ENCODE assay signal across 8 mouse cellular contexts in genomic region chr1:74806360-74807311, GRCm38 (mm10). TPM values are rescaled to one million over a fixed set of nuclear protein-coding genes. Genes with fewer than 3 reads are reported as not detected.
DNase-seq lines count a peak whose midpoint lies in the region; ATAC-seq and TF ChIP-seq lines count a peak whose summit lies in the region.

No protein-coding gene starts in this region.

- WGBS in kidney, embryonic 14.5 days = 1% methylated on average over 37 of the region's 38 CpGs
- WGBS in hindbrain, embryonic 15.5 days = under 1% methylated on average over 37 of the region's 38 CpGs
- 2% methylated on average over 33 of the region's 38 CpGs for WGBS in liver, postnatal 0 days (ENCODE audit: insufficient replicate concordance)

- peaks cover 23% of the 10 kb centered on the region for H3K4me1 ChIP-seq in kidney, embryonic 14.5 days (ENCODE audit: control insufficient read depth, insufficient read depth, low read length)
- H3K4me1 ChIP-seq in ES-Bruce4 (ENCODE audit: control insufficient read depth, insufficient read depth, low read length) = peaks cover 4% of the 10 kb centered on the region
- H3K4me1 ChIP-seq in hindbrain, embryonic 15.5 days (replicated peaks) = peaks cover 47% of the 10 kb centered on the region
- peaks cover 20% of the 10 kb centered on the region for H3K4me1 ChIP-seq in liver, postnatal 0 days (ENCODE audit: insufficient read depth)

- H3K4me3 ChIP-seq in kidney, embryonic 14.5 days (ENCODE audit: low read length) = peak overlapping the region; percentile 25
- H3K4me3 ChIP-seq in ES-Bruce4 (ENCODE audit: low read depth, low read length) = 0 out of 2 replicates have a peak overlapping the region, but pooled peaks have one; percentile 12
- peak overlapping the region; percentile 34 for H3K4me3 ChIP-seq in hindbrain, embryonic 15.5 days
- H3K4me3 ChIP-seq in liver, postnatal 0 days (ENCODE audit: low read depth, low read length) = 0 out of 2 replicates have a peak overlapping the region, but pooled peaks have one; percentile 2

- H3K9ac ChIP-seq in kidney, embryonic 14.5 days (ENCODE audit: low read depth, low read length) = peak overlapping the region; percentile 38; the same call in 1 of the 2 replicates
- no peak overlapping the region for H3K9ac ChIP-seq in ES-Bruce4 (ENCODE audit: low read depth, poor library complexity, severe bottlenecking)
- peak overlapping the region; percentile 25; the same call in 1 of the 2 replicates for H3K9ac ChIP-seq in hindbrain, embryonic 15.5 days
- no peak overlapping the region for H3K9ac ChIP-seq in liver, postnatal 0 days (replicated peaks)

- H3K36me3 ChIP-seq in kidney, embryonic 14.5 days (ENCODE audit: control insufficient read depth, insufficient read depth, low read length) = no peaks in the 10 kb centered on the region
- no peaks in the 10 kb centered on the region for H3K36me3 ChIP-seq in ES-Bruce4 (ENCODE audit: control insufficient read depth, insufficient read depth, low read length, poor library complexity, severe bottlenecking)
- no peaks in the 10 kb centered on the region for H3K36me3 ChIP-seq in hindbrain, embryonic 15.5 days
- H3K36me3 ChIP-seq in liver, postnatal 0 days (replicated peaks; ENCODE audit: insufficient read depth, low read length) = no peaks in the 10 kb centered on the region

- H3K27me3 ChIP-seq in kidney, embryonic 14.5 days (ENCODE audit: control insufficient read depth, insufficient read depth, low read length) = peaks cover 73% of the 10 kb centered on the region
- 0 out of 2 replicates have a peak, but pooled peaks cover 2% of the 10 kb centered on the region for H3K27me3 ChIP-seq in ES-Bruce4 (ENCODE audit: control insufficient read depth, insufficient read depth, low read length, poor library complexity, severe bottlenecking)
- peaks cover 36% of the 10 kb centered on the region for H3K27me3 ChIP-seq in hindbrain, embryonic 15.5 days
- peaks cover 90% of the 10 kb centered on the region for H3K27me3 ChIP-seq in liver, postnatal 0 days (ENCODE audit: insufficient read depth, low read length)

- H3K9me3 ChIP-seq in kidney, embryonic 14.5 days (ENCODE audit: control insufficient read depth, low read length) = no peaks in the 10 kb centered on the region
- H3K9me3 ChIP-seq in ES-Bruce4 (replicated peaks; ENCODE audit: control insufficient read depth, insufficient read depth, low read length, poor library complexity, severe bottlenecking) = no peaks in the 10 kb centered on the region
- no peaks in the 10 kb centered on the region for H3K9me3 ChIP-seq in hindbrain, embryonic 15.5 days
- H3K9me3 ChIP-seq in liver, postnatal 0 days (ENCODE audit: low read length) = no peaks in the 10 kb centered on the region

- no peak for TF ChIP-seq CTCF in ES-Bruce4 (IDR thresholded peaks at IDR 0.05; ENCODE audit: low read depth, low read length)
- TF ChIP-seq CTCF in liver, postnatal 0 days (IDR thresholded peaks at IDR 0.05; ENCODE audit: low read depth) = peak; percentile 36

- no peak for TF ChIP-seq POLR2A in ES-Bruce4 (IDR thresholded peaks at IDR 0.05; ENCODE audit: insufficient read depth, low read length)

- TF ChIP-seq EP300 in ES-Bruce4 (IDR thresholded peaks at IDR 0.05; ENCODE audit: insufficient read depth, low read depth, low read length) = 0 out of 2 replicates have a peak, but pooled peaks have one; percentile 24
- TF ChIP-seq EP300 in liver, postnatal 0 days (IDR thresholded peaks at IDR 0.05; ENCODE audit: low read depth) = no peak

- ATAC-seq in kidney, embryonic 14.5 days (ENCODE audit: low FRiP score, low TSS enrichment) = peak; percentile 8; the same call in 1 of the 2 replicates
- ATAC-seq in hindbrain, embryonic 15.5 days (ENCODE audit: low FRiP score, low read depth) = peak; percentile 42
- peak; percentile 18; the same call in 1 of the 2 replicates for ATAC-seq in liver, postnatal 0 days
- no peak for ATAC-seq in monocyte, adult 5-6 weeks (replicated peaks; ENCODE audit: insufficient number of reproducible peaks, low FRiP score, low TSS enrichment, poor library complexity, severe bottlenecking)

- no peak overlapping the region for H3K27ac ChIP-seq in kidney, embryonic 14.5 days (ENCODE audit: low read depth, low read length)
- H3K27ac ChIP-seq in ES-Bruce4 (ENCODE audit: insufficient read depth, low read length) = no peak overlapping the region
- H3K27ac ChIP-seq in hindbrain, embryonic 15.5 days (replicated peaks) = 0 out of 2 replicates have a peak overlapping the region, but pooled peaks have one; percentile 9
- no peak overlapping the region for H3K27ac ChIP-seq in liver, postnatal 0 days (ENCODE audit: low read depth)

- H3K4me2 ChIP-seq in kidney, embryonic 14.5 days (replicated peaks; ENCODE audit: low read depth, low read length) = peak overlapping the region; percentile 27
- H3K4me2 ChIP-seq in hindbrain, embryonic 15.5 days = peak overlapping the region; percentile 72
- H3K4me2 ChIP-seq in liver, postnatal 0 days (ENCODE audit: low read depth, low read length) = peak overlapping the region; percentile 6; the same call in 1 of the 2 replicates

- DNase-seq in kidney, adult 9 months = no peak
- peak; percentile 76 for DNase-seq in embryo, embryonic 11 days
- DNase-seq in liver, postnatal 0 days = peak; percentile 27
- DNase-seq in right cerebral cortex, postnatal 14 days = peak; percentile 63

RNA-seq across cellular contexts. Expression of gene Wnt10a, which starts 15.3 kb away (rescaled TPM):
- 0.70 and 0.91 TPM in 2 replicates for polyA plus RNA-seq in kidney, embryonic 14.5 days (2014; fragmentation: Nextera tagmentation; extraction: Ambion mirVana)
- polyA plus RNA-seq in ES-Bruce4 (2011; ENCODE audit: insufficient read depth, insufficient read length, low read depth, missing spikeins) = 0.79 and 0.81 TPM in 2 replicates
- 0.57 and 0.69 TPM in 2 replicates for polyA plus RNA-seq in hindbrain, embryonic 15.5 days (2015; fragmentation: Nextera tagmentation; extraction: Ambion mirVana)
- polyA plus RNA-seq in liver, postnatal 0 days (2015; fragmentation: Nextera tagmentation; extraction: Ambion mirVana) = 0.09 and 0.18 TPM in 2 replicates
- not detected in 3 replicates for total RNA-seq in monocyte, adult 5-6 weeks (2017)

RNA-seq across cellular contexts. Expression of gene Wnt6, which starts 34.9 kb away (rescaled TPM):
- polyA plus RNA-seq in kidney, embryonic 14.5 days (2014; fragmentation: Nextera tagmentation; extraction: Ambion mirVana) = 3.1 and 3.4 TPM in 2 replicates
- polyA plus RNA-seq in ES-Bruce4 (2011; ENCODE audit: insufficient read depth, insufficient read length, low read depth, missing spikeins) = 5.0 and 5.6 TPM in 2 replicates
- polyA plus RNA-seq in hindbrain, embryonic 15.5 days (2015; fragmentation: Nextera tagmentation; extraction: Ambion mirVana) = 4.7 and 7.0 TPM in 2 replicates
- 0.07 and 0.12 TPM in 2 replicates for polyA plus RNA-seq in liver, postnatal 0 days (2015; fragmentation: Nextera tagmentation; extraction: Ambion mirVana)
- total RNA-seq in monocyte, adult 5-6 weeks (2017) = 0.87 to 2.2 TPM (median 0.96 TPM) in 3 replicates

RNA-seq across cellular contexts. Expression of gene Cdk5r2, which starts 48.1 kb away (rescaled TPM):
- 0.07 TPM in 1 of 2 replicates, not detected in the other for polyA plus RNA-seq in kidney, embryonic 14.5 days (2014; fragmentation: Nextera tagmentation; extraction: Ambion mirVana)
- 0.28 and 0.32 TPM in 2 replicates for polyA plus RNA-seq in ES-Bruce4 (2011; ENCODE audit: insufficient read depth, insufficient read length, low read depth, missing spikeins)
- polyA plus RNA-seq in hindbrain, embryonic 15.5 days (2015; fragmentation: Nextera tagmentation; extraction: Ambion mirVana) = 11.1 and 12.4 TPM in 2 replicates
- not detected in 2 replicates for polyA plus RNA-seq in liver, postnatal 0 days (2015; fragmentation: Nextera tagmentation; extraction: Ambion mirVana)
- not detected in 3 replicates for total RNA-seq in monocyte, adult 5-6 weeks (2017)

RNA-seq across cellular contexts. Expression of gene Prkag3, which starts 57.6 kb away (rescaled TPM):
- 0.13 and 0.15 TPM in 2 replicates for polyA plus RNA-seq in kidney, embryonic 14.5 days (2014; fragmentation: Nextera tagmentation; extraction: Ambion mirVana)
- polyA plus RNA-seq in ES-Bruce4 (2011; ENCODE audit: insufficient read depth, insufficient read length, low read depth, missing spikeins) = 0.21 and 0.23 TPM in 2 replicates
- polyA plus RNA-seq in hindbrain, embryonic 15.5 days (2015; fragmentation: Nextera tagmentation; extraction: Ambion mirVana) = not detected in 2 replicates
- 0.04 and 0.11 TPM in 2 replicates for polyA plus RNA-seq in liver, postnatal 0 days (2015; fragmentation: Nextera tagmentation; extraction: Ambion mirVana)
- total RNA-seq in monocyte, adult 5-6 weeks (2017) = not detected in 3 replicates

Comparison
In these comparisons a context has a peak if more than half of its experiments do, and no peak if none do; other contexts are left out.
1. H3K4me2 ChIP-seq: peak in every context shown above with its lines; median percentile 72 in hindbrain, embryonic 15.5 days; 27 in kidney, embryonic 14.5 days; 6 in liver, postnatal 0 days.
2. H3K9ac ChIP-seq: peak in kidney, embryonic 14.5 days (single experiment) and hindbrain, embryonic 15.5 days (single experiment); none in ES-Bruce4 (single experiment) and liver, postnatal 0 days (single experiment).
3. Peak in every context shown above with its lines, with median percentiles within 50 percentile points of each other: H3K4me3 ChIP-seq.